Mouse (Mus musculus): ENCODE measurements around the gene Scube1.

GRCm38 (mm10) chr15:83706528-83707199 is 18.2 kb downstream of the Scube1 start:
- no peak for TF ChIP-seq POLR2A (IDR thresholded peaks at IDR 0.05; ENCODE audit: insufficient read depth, low read depth, low read length)
- no peak for TF ChIP-seq CTCF (IDR thresholded peaks at IDR 0.05)
- TF ChIP-seq EP300 (IDR thresholded peaks at IDR 0.05; ENCODE audit: insufficient read depth, low read depth, low read length), result no peak
